Mouse (Mus musculus): ENCODE data around the gene Wdr34.

The Wdr34 gene

DNA sequence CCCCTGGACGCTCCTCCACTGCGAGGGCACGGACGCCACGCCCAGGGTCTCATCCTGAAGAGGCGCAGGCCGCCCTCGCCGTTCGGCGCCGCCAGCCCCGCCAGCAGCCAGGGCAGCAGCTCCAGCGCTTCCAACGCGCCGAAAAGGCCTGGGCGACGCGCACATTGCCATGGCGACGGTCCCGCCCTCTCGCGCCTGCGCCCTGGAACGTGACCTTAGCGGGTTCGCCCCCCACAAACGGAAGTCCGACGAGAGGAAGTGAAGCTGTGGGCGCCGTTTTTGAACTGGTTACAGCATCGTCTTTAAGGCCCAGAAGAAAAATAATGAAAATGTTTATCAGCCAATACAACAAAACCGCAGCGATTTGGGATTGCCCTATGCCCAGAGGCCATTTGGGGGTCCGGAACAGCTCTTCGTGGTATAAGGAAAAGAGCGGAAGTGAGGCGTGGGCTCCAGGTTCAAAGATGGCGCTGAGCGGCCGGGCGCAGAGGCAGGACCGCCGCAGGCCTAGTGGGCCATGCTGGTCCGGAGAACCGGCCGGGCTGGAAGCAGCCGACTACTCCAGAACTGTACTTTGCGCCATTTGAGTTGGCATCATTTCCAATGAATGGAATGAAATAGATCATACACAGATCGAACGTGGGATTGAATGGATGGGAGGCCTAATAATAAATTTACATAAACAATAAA lies at the start of gene Wdr34:
TSS of gene Wdr34 (minus strand) at position 183 of the 690 bp plus-strand sequence.
- peak; percentile 92 for DNase-seq (ENCODE audit: low read depth, low spot score)

DNA sequence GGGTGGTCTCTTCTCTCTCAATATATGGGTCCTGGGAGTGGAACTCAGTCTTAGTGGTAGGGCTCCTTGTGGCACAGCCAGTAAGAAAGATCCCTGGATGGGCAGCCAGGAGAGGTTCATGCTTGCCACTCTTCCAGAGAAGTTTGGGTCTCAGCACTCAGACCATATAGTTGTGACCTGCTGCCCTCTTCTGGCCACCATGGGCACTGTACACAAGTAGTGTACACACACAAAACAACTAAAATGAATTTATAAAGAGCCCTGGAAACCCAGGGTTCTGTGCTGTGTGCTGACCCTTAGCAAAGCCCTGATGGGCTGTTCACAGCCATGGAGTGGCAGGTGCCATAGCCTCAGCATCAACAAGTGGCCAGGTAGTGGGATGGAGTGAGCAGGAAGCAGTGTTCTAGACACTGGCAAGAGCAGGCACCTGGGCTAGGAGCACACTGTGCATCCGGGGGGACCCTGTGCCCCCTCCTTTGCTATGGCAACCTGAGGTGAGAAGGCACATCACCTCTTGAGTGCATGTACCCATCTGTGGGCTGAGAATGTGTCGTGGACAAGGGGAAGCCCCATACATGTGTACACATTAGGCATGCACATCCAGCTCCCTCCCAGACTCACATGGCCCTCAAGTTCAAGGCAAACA lies 47.3 kb upstream of the Wdr34 start:
- DNase-seq (ENCODE audit: low read depth, low spot score) = no peak

DNA sequence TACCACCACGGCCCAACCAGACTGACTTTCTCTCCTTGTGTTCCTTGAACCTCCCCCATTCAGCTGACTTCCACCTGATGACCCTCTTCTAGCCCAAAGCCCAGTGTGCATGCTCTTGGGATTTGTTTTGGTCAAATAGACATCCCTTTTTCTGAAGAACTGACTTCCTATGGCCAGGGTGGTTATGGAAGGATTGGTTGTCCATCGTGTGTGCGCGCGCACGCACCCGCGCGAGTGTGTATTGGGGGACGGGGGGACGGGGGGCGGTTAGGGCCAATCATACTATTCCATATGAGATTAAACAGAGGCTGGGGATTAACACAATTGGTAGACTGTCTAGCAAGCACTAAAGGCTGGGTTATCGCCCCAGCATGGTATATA lies 45.5 kb upstream of the Wdr34 start:
- DNase-seq (ENCODE audit: low read depth, low spot score) = no peak

DNA sequence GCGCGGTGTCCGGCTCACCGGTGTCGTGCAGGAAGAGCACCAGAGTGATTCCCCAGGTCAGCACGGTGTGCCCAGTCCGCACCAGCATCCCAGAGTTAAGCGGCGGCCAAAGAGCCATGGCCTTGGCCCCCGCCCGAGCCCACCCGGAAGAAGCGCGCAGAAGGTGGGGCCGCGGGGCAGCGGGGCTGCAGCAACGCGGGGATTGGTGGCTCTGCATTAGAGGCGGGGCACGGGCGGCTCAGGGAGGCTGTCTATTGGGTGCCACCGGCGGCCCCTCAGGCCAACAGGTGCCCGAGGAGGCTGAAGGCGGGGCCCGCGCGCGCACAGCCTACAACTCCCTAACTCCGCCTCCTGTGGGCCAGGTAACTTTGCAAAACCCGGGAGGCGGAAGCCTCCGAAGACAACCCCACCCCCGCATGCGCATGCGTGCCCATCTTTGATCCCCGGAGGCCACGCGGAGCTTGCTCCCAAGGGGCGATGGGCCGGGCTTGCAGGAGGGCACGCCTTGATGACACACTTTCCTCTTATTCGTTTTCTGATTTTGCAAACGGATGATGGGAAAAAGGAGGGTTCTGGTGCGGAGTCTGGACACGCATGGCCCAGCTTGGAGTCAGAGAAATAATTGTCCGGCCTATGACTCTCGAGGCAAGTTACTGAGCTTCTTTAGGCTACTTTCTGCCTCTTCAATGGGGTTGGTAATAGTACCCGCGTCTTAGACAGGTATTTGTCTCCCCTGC lies 45.0 kb upstream of the Wdr34 start, which contains the start of gene Zdhhc12:
TSS of gene Zdhhc12 (minus strand) at position 178 of the 737 bp plus-strand sequence.
- DNase-seq (ENCODE audit: low read depth, low spot score) = peak; percentile 87

DNA sequence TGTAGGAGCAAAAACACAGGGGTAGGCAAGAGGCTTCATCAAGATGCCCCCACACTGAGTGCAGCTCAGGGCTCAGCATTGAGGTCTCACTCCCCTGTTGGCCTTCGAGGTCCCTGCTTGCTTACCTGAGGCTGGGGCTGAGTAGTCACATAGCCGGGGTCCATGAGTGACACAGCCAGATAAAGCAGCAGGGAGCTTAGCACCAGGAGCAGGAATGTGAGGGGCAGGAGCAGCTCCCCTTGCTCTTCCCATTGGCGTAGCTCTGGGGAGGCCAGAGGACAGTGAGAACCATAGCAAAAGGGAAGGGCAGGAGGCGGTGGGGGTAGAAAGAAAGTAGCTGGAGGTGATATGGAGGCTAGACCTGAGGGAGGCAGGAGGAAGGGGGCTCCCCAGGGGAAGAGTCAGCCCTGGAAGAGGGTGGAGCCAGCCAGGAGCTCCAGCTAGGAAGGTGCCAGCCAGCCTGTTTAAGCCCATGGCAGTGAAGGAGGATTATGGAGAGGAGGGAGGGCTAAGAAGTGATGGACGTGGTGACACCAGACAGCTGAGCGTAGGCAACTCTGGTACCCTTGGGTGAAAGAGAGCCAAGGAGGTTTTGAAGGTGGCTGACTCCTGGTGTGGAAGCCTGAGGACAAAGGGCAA lies 43.7 kb upstream of the Wdr34 start:
- DNase-seq (ENCODE audit: low read depth, low spot score) = no peak

DNA sequence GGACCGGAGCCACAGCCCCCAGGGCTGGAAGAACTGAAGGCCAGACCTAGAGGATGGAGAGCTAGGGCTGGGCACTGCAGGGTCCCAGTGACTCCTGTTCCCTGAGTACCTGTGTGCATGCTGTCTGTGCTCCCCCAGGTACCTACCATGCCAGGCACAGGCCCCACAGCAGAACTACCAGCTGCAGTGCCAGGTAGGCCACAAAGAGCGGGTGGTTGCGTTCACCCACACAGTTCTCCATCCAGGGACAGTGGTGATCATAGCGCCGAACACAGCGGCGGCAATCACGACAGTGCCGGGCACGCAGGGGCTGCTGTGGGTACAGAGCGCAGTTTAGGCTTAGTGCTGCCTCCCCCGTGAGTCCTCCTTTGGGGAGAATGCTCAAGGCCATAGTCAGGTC lies 42.8 kb upstream of the Wdr34 start:
- no peak for DNase-seq (ENCODE audit: low read depth, low spot score)

DNA sequence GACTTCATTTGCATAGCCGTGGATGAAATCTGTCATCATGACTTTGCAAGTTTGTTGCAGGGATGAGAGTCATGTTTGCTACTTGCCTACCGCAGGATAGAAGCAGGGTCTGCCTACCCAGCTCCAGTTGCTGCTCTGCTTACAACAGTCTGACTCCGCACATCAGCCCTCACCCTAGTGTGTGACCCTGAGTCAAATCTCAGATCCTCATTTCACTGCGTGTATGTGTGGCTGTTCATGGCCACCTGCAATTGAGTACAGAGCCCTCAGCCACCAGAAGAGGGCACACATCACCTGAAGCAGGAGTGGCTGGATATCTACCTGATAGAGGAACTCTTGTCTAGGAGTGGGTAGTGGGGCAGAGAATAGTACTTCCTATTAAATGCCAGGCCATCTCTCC lies 38.6 kb upstream of the Wdr34 start:
- no peak for DNase-seq (ENCODE audit: low read depth, low spot score)

DNA sequence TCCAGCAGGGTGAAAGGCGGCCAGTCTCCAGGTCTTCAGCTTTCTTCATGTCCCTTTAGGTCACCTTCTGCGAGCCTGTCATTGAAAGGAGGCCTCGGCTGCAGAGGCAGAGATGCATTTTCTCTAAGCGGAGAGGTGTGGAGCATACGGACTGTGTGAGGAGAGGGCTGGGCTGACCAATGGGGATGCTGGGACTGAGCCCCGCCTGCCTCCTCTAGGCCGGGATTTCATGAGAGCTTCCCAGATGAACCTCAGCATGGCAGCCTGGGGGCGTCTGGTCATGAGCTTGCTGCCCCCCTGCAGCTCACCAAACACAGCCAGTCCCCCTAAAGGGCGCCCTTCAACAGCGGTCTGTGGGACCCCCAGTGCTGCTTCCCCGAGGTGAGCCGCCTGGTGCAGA lies 36.0 kb upstream of the Wdr34 start:
- no peak for DNase-seq (ENCODE audit: low read depth, low spot score)

DNA sequence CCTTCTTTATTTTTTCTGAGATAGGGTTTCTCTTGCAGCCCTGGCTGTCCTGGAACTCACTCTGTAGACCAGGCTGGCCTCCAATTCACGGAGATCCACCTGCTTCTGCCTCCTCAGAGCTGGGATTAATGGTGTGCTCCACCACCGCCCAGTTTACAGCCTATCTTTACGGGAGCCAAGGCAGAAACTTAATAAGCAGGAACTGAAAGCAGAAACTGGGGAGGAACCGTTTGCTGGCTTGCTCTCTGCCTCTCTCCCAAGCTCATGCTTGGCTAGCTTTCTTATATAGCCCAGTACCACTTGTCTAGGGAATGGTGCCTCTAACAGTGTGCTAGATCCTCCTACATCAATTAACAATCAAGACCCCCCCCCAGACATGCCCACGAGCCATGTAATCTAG lies 35.4 kb upstream of the Wdr34 start:
- no peak for DNase-seq (ENCODE audit: low read depth, low spot score)

DNA sequence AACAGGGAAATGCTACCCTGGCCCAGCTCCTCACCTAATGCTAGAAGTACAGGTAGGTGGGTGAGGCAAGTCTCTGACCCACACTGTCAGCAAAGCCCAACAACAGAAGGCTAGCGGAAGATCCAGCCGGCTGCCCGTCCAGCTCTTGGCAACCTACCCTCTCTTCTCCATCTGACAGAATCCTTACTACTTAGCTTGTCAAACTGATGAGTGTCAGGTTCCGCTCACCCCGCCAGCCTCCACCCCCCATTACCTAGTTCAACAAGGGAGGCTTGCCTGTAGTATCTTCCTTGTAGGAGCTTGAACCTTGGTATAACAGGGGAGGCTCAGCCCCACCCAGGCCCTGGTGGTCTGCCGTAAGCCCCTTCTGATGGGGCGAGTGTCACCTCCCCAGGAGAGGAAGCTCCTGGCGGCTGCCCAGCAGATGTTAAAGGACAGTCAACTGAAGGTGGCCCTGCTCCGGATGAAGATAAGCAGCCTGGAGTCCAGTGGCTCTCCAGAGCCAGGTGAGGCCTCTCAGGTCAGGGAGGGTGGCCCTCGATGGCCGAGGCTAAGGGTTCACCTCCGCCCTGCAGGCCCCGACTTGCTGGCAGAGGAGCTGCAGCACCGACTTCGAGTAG lies 31.6 kb upstream of the Wdr34 start:
- DNase-seq (ENCODE audit: low read depth, low spot score) = no peak

DNA sequence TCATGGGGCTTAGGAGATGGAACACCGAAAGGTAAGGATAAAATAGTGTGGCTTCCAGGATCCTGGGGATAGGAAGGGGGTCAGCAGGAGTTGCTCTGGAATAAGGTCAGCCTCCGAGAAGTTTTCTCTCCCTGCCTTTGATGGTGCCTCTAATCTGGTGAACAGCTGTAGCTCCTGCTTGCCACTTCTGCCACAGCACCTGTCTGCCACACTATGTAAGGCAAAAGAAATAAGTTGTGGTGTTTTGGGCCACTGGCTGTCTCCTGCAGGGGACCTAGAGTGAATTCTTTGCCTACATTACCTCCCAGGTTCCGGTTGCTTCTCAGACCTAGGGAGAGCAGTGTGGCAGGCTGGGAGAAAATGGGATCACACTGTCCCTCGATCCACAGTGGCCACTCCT lies 30.1 kb upstream of the Wdr34 start:
- no peak for DNase-seq (ENCODE audit: low read depth, low spot score)

DNA sequence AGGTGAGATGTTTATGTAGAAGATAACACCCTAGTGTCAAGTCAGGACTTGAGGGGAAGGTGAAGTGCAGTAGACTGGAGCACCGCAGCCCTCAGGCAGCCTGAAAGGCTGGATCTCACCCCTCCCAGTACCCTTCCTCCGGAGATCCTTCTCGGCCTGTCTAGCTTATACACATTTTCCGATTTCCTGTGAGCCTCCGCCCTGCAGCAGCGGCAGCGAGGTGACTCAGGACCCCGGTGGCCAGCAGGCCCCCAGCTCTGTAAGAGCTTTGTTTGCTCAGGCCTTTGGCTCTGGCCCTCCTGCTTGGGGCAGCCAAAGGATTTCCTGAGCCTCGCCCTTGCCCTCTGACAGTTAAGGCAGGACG lies 29.6 kb upstream of the Wdr34 start:
- DNase-seq (ENCODE audit: low read depth, low spot score) = no peak

DNA sequence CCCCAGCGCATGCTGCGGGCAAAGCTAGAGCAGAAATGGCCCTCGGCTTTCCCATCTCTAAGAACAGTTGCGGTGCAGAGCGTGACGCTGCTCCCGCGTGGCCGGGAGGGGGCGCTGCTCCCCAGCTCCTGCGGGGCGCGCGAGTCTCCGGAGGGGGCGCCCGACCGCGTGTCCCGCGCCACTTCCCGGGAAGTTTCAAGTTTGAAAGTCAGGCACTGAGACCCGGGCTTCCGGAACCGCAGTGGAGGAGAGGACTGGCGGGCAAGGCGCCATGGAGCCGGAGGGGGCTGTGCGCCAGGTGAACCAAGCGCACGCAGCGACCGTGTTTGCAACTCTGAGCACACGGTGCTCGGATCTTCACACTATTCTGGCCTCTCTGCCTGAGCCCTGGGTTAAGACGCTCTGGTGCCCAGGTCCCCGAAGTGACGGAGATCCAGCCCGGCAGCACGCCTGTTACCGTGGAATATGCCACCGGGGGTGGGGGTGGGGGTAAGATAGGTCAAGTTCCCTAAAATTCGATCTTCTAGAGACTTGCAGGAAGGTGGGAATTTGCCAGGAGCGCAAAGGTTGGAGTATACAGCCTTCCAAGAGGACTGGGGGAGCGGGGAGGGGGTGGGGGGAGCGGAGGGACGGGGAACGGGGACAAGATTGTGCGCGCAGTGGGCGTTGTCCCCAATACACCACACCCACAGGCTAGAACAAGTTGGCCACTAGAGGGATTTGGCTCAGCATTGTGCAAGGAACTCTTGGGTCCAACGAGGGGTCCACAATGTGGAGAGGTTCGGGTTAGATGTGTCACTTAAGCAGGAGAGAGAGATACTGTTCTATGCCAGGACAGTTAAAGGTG lies 29.0 kb upstream of the Wdr34 start, which contains the start of gene Pkn3:
TSS of gene Pkn3 (plus strand) at position 183 of the 847 bp plus-strand sequence.
- DNase-seq (ENCODE audit: low read depth, low spot score) = no peak

DNA sequence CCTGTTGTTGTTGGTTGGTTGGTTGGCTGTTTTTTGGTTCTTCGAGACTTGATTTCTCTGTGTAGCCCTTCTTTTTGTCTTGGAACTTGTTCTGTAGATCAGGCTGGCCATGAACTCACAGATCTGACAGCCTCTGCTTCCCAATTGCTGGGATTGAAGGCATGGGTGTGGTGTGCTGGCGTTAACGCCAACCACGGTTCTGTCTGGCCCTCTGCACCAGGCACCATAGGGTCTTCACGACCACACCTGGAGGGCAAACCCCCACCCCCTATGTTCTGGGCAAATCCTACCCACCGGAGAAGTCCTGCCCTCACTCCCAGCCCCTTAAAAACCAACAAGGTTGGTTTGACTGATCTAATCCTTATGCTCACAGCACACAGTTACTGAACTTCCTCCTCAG lies 28.3 kb upstream of the Wdr34 start:
- no peak for DNase-seq (ENCODE audit: low read depth, low spot score)

DNA sequence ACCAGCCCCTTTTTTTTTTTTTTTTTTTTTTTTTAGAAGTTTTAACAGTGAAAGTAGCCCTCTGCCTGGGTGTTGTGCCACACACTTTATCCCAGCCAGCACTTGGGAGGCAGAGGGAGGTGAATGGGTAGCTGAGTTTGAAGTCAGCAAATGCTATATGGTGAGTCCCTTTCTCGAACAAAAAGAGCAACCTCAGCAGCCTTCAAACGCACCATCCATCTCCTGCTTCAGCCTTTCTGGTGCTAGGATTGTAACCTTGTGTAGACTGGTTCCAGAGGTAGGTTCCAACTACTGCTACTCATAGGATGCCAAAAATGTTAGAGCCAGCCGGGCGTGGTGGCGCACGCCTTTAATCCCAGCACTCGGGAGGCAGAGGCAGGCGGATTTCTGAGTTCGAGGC lies 27.8 kb upstream of the Wdr34 start:
- no peak for DNase-seq (ENCODE audit: low read depth, low spot score)

DNA sequence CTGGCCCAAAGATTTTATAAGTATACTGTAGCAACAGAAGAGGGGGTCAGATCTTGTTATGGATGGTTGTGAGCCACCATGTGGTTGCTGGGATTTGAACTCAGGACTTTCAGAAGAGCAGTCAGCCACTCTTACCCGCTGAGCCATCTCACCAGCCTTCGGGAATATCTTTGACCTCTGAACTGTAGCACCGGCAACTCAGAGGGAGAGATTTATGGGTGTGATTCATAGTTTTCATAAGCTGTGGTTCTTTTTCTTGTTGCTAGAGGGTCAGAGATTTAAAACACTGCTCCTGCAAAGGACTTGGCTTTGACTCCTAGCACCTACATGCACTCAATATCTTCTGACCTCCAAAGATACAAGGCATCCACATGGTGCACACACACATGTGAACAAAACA lies 26.9 kb upstream of the Wdr34 start:
- DNase-seq (ENCODE audit: low read depth, low spot score) = no peak

DNA sequence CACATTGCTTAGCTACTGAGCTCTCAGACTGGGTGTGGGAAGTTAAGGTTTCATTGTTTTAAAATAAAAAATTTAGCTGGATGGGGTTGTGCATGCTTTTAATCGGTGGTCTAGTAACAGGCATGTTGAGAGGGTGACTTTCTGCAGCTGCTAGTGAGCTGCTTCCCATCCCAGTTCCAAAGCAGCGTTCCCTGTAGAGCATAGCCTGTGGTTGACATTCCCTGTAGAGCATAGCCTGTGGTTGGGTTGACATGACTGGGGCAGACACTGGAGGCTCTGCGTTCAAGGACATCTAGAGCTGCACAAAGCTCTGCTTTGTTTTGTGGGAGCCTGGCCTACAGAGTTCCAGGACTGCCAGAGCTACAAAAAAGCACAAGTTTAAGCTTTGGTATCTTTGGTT lies 24.6 kb upstream of the Wdr34 start:
- no peak for DNase-seq (ENCODE audit: low read depth, low spot score)

DNA sequence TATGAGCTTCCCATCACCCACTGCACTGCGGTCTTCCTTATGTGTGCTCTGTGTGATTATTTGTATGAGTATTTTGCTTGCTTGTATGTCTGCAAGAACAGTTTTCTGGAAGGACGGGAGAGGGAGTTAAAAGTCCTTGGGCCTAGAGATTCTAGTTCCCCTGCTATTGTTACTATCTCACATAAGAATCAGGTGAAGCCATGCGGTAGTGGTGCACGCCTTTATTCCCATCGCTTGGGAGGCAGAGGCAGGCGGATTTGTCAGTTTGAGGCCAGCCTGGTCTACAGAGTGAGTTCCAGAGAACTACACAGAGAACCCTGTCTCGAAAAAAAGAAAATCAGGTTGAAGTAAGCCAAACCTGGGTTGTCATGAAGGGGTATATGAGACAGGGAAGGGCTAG lies 24.2 kb upstream of the Wdr34 start:
- no peak for DNase-seq (ENCODE audit: low read depth, low spot score)

DNA sequence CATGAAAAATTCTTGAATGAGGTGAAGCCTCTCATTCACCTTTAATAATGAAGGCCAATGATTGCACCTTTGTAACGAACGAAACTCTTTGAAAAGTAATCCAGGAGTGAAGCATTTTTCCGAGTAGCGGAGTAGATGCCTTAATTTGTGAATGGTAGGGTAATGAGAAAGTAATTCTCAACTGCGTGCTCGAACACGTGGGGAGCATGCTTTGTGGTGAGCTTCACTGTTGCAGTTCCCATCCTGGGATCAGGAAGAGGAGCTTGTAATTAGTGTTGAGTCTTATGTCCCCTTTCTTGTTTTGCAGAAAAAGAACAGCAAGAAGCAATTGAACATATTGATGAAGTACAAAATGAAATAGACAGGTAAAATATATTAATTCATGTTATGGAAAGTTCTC lies 19.3 kb upstream of the Wdr34 start:
- no peak for DNase-seq (ENCODE audit: low read depth, low spot score)

DNA sequence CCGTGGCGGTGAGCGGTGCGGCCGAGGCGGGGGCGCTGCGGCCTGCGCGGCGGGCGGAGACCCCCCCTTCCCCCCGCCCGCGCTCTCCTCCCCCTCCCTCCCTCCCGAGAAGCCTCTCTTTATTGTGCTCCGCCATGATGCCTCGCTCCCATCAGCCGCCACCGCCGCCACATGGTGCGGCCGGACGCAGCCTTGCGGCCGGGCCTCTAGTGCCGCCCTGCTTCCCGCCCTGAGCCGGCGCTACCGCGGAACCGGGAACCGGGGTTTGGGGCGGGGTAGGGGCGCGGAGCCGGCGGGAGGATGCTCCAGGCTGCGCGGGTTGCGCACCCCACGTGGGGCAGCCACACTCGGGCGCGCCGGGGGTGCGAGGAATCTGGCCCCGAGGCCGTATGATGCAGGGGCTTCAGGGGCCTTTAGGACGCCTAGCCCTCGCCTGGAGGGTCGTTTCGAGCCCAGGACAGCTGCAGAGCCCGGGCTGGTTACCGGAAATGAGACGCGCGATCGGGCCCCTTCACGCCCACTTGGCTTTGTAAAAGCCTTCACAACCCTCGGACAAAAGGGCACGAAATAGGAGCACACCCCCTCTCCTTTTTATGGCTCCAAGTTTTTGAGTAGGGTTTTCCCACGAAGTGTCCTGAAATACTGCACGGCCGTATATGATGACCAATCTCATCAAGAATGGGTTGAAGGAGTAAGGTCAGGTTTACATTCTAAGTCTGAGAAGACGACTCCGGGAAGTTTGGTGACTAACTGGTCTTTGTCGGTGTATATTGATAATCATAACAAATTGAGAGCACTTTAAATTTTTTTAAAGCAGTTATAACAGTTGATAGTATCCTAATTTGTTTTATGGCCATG lies 18.6 kb upstream of the Wdr34 start:
- no peak for DNase-seq (ENCODE audit: low read depth, low spot score)
